Mouse (Mus musculus) embryonic fibroblast, embryonic 13.5 days (primary cell): ENCODE results near the gene Mgl2. TPM values are rescaled to one million over a fixed set of nuclear protein-coding genes. Genes with fewer than 3 reads are reported as not detected.

Experiments used
- H3K27ac ChIP-seq: 2 replicates; pipeline ENCODE4 v1.5.1; 2012; ENCODE audit warnings: low read length, control low read depth, inconsistent platforms; ENCODE audit not compliant: insufficient read depth
- H3K4me1 ChIP-seq: 2 replicates; pipeline ENCODE4 v1.6.1; 2011; ENCODE audit warnings: low read length; ENCODE audit not compliant: control insufficient read depth, insufficient read depth
- H3K4me3 ChIP-seq: 2 replicates; pipeline ENCODE4 v1.5.1; 2011; ENCODE audit warnings: mild to moderate bottlenecking, control low read depth, low read length; ENCODE audit not compliant: insufficient read depth
- CTCF ChIP-seq: IDR thresholded peaks from 2 replicates; pipeline ENCODE4 v1.5.1; 2011; ENCODE audit warnings: mild to moderate bottlenecking, control low read depth, low read length, moderate library complexity, borderline replicate concordance; ENCODE audit not compliant: insufficient read depth
- POLR2A ChIP-seq: IDR thresholded peaks from 2 replicates; pipeline ENCODE4 v1.6.1; 2011; ENCODE audit warnings: low read depth, mild to moderate bottlenecking, control low read depth, low read length, moderate library complexity
- polyA plus RNA-seq: library from polyadenylated mRNA; stranded (reverse); fragments of >200 nt; gene quantifications from 2 replicates; pipeline ENCODE4 v1.2.4, GENCODE M21; 2011; ENCODE audit warnings: low read depth; ENCODE audit not compliant: missing spikeins, insufficient read length

The Mgl2 gene
- polyA plus RNA-seq, 1 experiment: not detected

- H3K27ac ChIP-seq: no peak overlapping the region
- no peak for TF ChIP-seq POLR2A
- TF ChIP-seq CTCF: no peak
- no peaks in the 10 kb centered on the region for H3K4me1 ChIP-seq
- H3K4me3 ChIP-seq: no peak overlapping the region
These were observed 40.2 kb downstream of the Mgl2 start for GRCm38 (mm10) chr11:70170291-70170690.

DNA sequence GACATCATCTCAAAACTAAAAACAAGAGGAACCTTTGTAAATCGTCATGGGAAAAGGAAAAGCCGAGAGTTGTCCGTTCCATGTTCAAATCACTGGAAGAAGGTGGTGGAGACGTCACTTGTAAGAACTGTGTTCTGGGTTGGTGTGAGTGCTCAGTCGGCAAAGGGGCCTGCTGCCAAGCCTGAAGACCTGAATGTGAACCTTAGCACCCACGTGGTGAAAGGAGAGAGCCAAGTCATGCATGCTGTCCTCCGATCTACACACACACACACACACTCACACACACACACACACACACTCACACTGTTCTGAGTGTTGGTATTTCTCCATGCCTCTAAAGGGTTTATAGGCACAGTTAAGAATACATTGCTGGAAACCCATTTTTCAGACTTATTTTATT lies 41.1 kb downstream of the Mgl2 start:
- TF ChIP-seq CTCF: no peak
- TF ChIP-seq POLR2A: no peak
- Histone ChIP-seq H3K4me3 (no peak overlapping the region), H3K4me1 (no peaks in the 10 kb centered on the region), H3K27ac (no peak overlapping the region)

DNA sequence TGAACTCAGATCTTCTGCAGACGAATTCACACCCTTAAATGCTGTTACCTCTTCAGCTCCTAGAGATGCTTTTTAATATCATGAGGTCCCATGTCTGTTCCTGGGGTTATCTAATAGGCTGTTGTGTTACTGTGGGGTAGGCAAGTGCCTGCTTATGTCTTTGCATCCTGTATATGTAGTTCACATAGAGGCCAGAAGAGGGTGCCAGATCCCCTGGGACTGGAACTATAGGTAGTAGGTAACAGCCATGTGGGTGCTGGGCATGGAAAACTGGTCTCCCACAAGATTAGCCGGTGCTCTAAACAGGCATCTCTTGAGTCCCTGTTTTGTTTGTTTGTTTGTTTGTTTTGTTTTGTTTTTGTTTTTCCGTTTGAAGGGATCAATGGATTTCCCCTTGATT lies 41.7 kb downstream of the Mgl2 start:
- TF ChIP-seq POLR2A (no peak), CTCF (no peak)
- no peaks in the 10 kb centered on the region for H3K4me1 ChIP-seq
- H3K27ac ChIP-seq: no peak overlapping the region
- no peak overlapping the region for H3K4me3 ChIP-seq

GRCm38 (mm10) chr11:70172298-70172697 lies 42.2 kb downstream of the Mgl2 start:
- Histone ChIP-seq H3K4me3 (no peak overlapping the region), H3K4me1 (no peaks in the 10 kb centered on the region), H3K27ac (no peak overlapping the region)
- TF ChIP-seq POLR2A (no peak), CTCF (no peak)

DNA sequence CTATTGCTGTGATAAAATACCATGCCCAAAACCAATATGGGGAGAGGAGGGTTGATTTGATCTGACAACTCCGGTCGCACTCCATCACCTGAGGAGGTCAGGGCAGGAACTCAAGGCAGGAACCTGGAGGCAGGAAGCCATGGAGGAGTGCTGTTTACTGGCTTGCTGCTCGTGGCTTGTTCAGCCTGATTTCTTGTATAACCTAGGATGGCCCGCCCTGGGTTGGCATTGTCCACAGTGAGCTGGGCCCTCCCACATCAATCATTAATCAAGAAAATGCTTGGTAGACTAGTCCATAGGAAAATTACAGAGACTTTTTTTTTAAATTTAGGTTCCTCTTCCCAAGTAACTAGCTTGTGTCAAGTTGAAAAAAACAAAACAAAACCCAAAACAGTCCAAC lies 44.4 kb downstream of the Mgl2 start:
- H3K27ac ChIP-seq: no peak overlapping the region
- no peak for TF ChIP-seq POLR2A
- TF ChIP-seq CTCF: no peak
- no peaks in the 10 kb centered on the region for H3K4me1 ChIP-seq
- H3K4me3 ChIP-seq: no peak overlapping the region

- no peak overlapping the region for H3K27ac ChIP-seq
- TF ChIP-seq CTCF: no peak
- no peak for TF ChIP-seq POLR2A
- H3K4me3 ChIP-seq: no peak overlapping the region
- H3K4me1 ChIP-seq: no peaks in the 10 kb centered on the region
These were observed 47.5 kb downstream of the Mgl2 start for GRCm38 (mm10) chr11:70177647-70178046.

DNA sequence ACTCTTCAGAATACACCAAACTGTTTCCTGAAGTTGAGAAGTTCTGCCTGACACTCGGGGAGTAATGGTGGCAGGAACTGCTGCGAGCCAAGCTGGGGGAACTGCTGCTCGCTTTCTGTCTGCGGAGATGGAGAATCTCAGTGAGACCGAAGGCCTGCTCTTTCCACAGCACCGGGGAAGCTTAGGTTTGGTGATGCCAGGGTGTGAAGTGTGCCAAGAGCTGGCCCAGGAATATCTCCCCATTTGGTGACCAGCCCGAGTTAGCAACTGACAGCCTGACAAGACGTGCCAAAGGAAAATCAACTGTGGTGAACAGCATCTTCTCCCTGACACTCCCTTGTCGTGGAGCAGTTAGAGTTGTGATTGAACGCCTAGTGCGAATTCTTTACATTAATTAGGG lies 48.2 kb downstream of the Mgl2 start:
- Histone ChIP-seq H3K4me3 (no peak overlapping the region), H3K4me1 (no peaks in the 10 kb centered on the region), H3K27ac (no peak overlapping the region)
- TF ChIP-seq POLR2A (no peak), CTCF (no peak)

- H3K4me3 ChIP-seq: no peak overlapping the region
- H3K27ac ChIP-seq: no peak overlapping the region
- TF ChIP-seq POLR2A: no peak
- TF ChIP-seq CTCF: no peak
- H3K4me1 ChIP-seq: no peaks in the 10 kb centered on the region
These were observed 48.6 kb downstream of the Mgl2 start for GRCm38 (mm10) chr11:70178756-70179155.

DNA sequence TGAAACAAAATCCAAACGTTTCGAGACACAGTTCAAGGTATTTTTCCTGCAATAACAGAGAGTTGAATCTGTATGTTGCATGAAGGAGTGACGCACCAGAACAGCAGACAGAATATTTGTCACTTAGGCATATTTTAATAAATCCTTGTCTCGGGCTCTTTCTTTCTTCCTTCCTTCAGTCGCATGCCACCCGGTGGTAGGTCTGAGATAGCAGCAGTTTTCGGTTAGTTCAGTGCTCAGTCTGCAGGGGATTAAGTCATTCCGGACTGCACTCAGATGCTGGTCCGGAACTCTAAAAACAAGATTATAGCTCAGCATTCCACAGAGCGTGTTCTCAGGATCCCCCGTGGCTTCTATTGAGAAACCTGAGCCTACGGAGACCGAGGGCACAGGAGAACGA lies 49.3 kb downstream of the Mgl2 start:
- Histone ChIP-seq H3K4me3 (no peak overlapping the region), H3K27ac (no peak overlapping the region), H3K4me1 (no peaks in the 10 kb centered on the region)
- TF ChIP-seq POLR2A: no peak

- H3K4me1 ChIP-seq: no peaks in the 10 kb centered on the region
- TF ChIP-seq POLR2A (no peak), CTCF (no peak)
- H3K27ac ChIP-seq: no peak overlapping the region
- H3K4me3 ChIP-seq: no peak overlapping the region
These were observed 50.4 kb downstream of the Mgl2 start for GRCm38 (mm10) chr11:70180496-70180895.

DNA sequence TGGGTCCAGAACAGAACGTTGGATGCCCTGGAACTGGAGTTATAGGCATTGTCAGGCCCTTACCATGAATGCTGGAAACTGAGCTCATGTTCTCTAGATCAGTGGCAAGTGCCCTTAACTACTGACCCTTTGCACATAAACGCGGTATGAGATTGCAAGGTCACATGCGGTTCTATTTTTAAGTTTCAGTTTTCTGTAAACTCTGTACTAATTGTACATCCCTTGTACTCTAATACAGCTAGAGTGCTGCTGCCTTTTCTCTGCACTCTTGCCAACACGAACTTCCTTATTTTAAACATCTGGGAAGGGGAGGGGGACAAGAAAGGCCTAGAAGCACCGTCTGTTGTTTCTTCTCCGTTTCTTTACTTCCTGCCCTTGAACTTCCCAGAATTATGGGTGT lies 55.0 kb downstream of the Mgl2 start:
- Histone ChIP-seq H3K4me3 (no peak overlapping the region), H3K4me1 (0 out of 2 replicates have a peak, but pooled peaks cover 3% of the 10 kb centered on the region), H3K27ac (no peak overlapping the region)
- TF ChIP-seq CTCF: no peak

Other genes starting within 250 kb of the Mgl2 start
- gene Kctd11, start 248.9 kb upstream of the Mgl2 start, polyA plus RNA-seq: 20.7 and 26.0 TPM in 2 replicates
- not detected in 2 replicates for gene Acap1, start 234.8 kb upstream of the Mgl2 start, polyA plus RNA-seq
- gene 2810408A11Rik, start 229.3 kb upstream of the Mgl2 start, polyA plus RNA-seq: 3.5 and 4.9 TPM in 2 replicates
- gene Neurl4, start 229.3 kb upstream of the Mgl2 start, polyA plus RNA-seq: 30.8 and 31.8 TPM in 2 replicates
- gene Gps2, start 216.4 kb upstream of the Mgl2 start, polyA plus RNA-seq: 24.1 and 27.8 TPM in 2 replicates
- 725 and 764 TPM in 2 replicates for gene Eif5a, start 208.4 kb upstream of the Mgl2 start, polyA plus RNA-seq
- not detected in 2 replicates for gene Ybx2, start 194.5 kb upstream of the Mgl2 start, polyA plus RNA-seq
- gene Slc2a4, start 182.1 kb upstream of the Mgl2 start, polyA plus RNA-seq: 2.3 and 2.7 TPM in 2 replicates
- gene Cldn7, start 165.6 kb upstream of the Mgl2 start, polyA plus RNA-seq: not detected in 2 replicates
- 140 and 171 TPM in 2 replicates for gene Ctdnep1, start 149.2 kb upstream of the Mgl2 start, polyA plus RNA-seq
- gene Elp5, start 147.8 kb upstream of the Mgl2 start, polyA plus RNA-seq: 68.8 and 86.1 TPM in 2 replicates
- 639 and 646 TPM in 2 replicates for gene Gabarap, start 139.2 kb upstream of the Mgl2 start, polyA plus RNA-seq
- gene Phf23, start 134.6 kb upstream of the Mgl2 start, polyA plus RNA-seq: 78.6 and 89.1 TPM in 2 replicates
- gene Dvl2, start 129.7 kb upstream of the Mgl2 start, polyA plus RNA-seq: 27.7 and 32.1 TPM in 2 replicates
- 47.4 and 57.9 TPM in 2 replicates for gene Acadvl, start 114.9 kb upstream of the Mgl2 start, polyA plus RNA-seq
- 69.8 and 77.7 TPM in 2 replicates for gene Dlg4, start 113.4 kb upstream of the Mgl2 start, polyA plus RNA-seq
- gene Asgr1, start 76.2 kb upstream of the Mgl2 start, polyA plus RNA-seq: 0.52 and 0.60 TPM in 2 replicates
- gene Asgr2, start 37.7 kb upstream of the Mgl2 start, polyA plus RNA-seq: not detected in 2 replicates
- not detected in 2 replicates for gene Clec10a, start 25.9 kb downstream of the Mgl2 start, polyA plus RNA-seq
- 2.2 and 4.7 TPM in 2 replicates for gene Slc16a11, start 82.4 kb downstream of the Mgl2 start, polyA plus RNA-seq
- gene Slc16a13, start 90.7 kb downstream of the Mgl2 start, polyA plus RNA-seq: 2.7 and 9.3 TPM in 2 replicates
- gene Bcl6b, start 99.5 kb downstream of the Mgl2 start, polyA plus RNA-seq: 0.70 and 2.5 TPM in 2 replicates
- 43.2 and 55.3 TPM in 2 replicates for gene 0610010K14Rik, start 107.6 kb downstream of the Mgl2 start, polyA plus RNA-seq
- 2.3 and 4.5 TPM in 2 replicates for gene Gm21988, start 109.5 kb downstream of the Mgl2 start, polyA plus RNA-seq
- 159 and 231 TPM in 2 replicates for gene Rnasek, start 109.5 kb downstream of the Mgl2 start, polyA plus RNA-seq
- gene Alox12, start 125.0 kb downstream of the Mgl2 start, polyA plus RNA-seq: 0.32 and 0.35 TPM in 2 replicates
- gene Alox12e, start 192.3 kb downstream of the Mgl2 start, polyA plus RNA-seq: not detected in 2 replicates
- gene Alox15, start 221.7 kb downstream of the Mgl2 start, polyA plus RNA-seq: not detected in 2 replicates